Mouse (Mus musculus) hindbrain, embryonic 16.5 days (tissue): Measurements from ENCODE around the gene Rere. TPM values are rescaled to one million over a fixed set of nuclear protein-coding genes. Genes with fewer than 3 reads are reported as not detected.
A peak's percentile ranks its signal among the peaks of the same experiment; 100 is the strongest.
"Not testable (repeated sequence)": the region's sequence is repeated elsewhere in the genome, so short reads cannot be mapped to it uniquely, and the experiment has no call there.

Source experiments
- ATAC-seq: fragments of 200-750 bp; cut with Nextera tagmentation; 2 replicates; pipeline ENCODE4 v1.8.0; 2017; ENCODE audit warnings: moderate TSS enrichment, moderate library complexity
- H3K27ac ChIP-seq: fragments of 300-500 bp; sonication (generic); 2 replicates; pipeline ENCODE4 v1.5.1; 2014; ENCODE audit warnings: low read depth, mild to moderate bottlenecking, control low read depth, low read length, moderate library complexity
- H3K27me3 ChIP-seq: fragments of 300-500 bp; sonication (generic); replicated peaks from 2 replicates; pipeline ENCODE4 v1.6.1; 2014; ENCODE audit warnings: low read length; ENCODE audit not compliant: control insufficient read depth, insufficient read depth
- H3K36me3 ChIP-seq: fragments of 300-500 bp; sonication (generic); 2 replicates; pipeline ENCODE4 v1.6.1; 2014; ENCODE audit warnings: mild to moderate bottlenecking, low read length, moderate library complexity, mixed read lengths; ENCODE audit not compliant: control insufficient read depth, insufficient read depth
- H3K4me1 ChIP-seq: fragments of 300-500 bp; sonication (generic); 2 replicates; pipeline ENCODE4 v1.6.1; 2014; ENCODE audit warnings: low read depth, low read length; ENCODE audit not compliant: control insufficient read depth, insufficient read depth
- H3K4me2 ChIP-seq: fragments of 300-500 bp; sonication (generic); 2 replicates; pipeline ENCODE4 v1.6.1; 2014; ENCODE audit warnings: mild to moderate bottlenecking, low read length, control low read depth, moderate library complexity
- H3K4me3 ChIP-seq: fragments of 300-500 bp; sonication (generic); 2 replicates; pipeline ENCODE4 v1.5.1; 2014; ENCODE audit warnings: mild to moderate bottlenecking, low read length, control low read depth, moderate library complexity
- H3K9ac ChIP-seq: fragments of 300-500 bp; sonication (generic); 2 replicates; pipeline ENCODE4 v1.6.1; 2014; ENCODE audit warnings: low read depth, mild to moderate bottlenecking, control low read depth, low read length, moderate library complexity
- H3K9me3 ChIP-seq: fragments of 300-500 bp; sonication (generic); 2 replicates; pipeline ENCODE4 v1.6.1; 2014; ENCODE audit warnings: mild to moderate bottlenecking, low read length, moderate library complexity; ENCODE audit not compliant: control insufficient read depth
- WGBS: fragments of 180-500 bp; shearing (Covaris S2); extraction: QIAGEN DNeasy Blood & Tissue Kit; methylation state at CpG from one replicate; pipeline ENCODE4 v1.1.7; 2014; 5-methylcytosine and 5-hydroxymethylcytosine counted together
- polyA plus RNA-seq: library from polyadenylated mRNA; unstranded; fragments of >200 nt; fragmentation: Nextera tagmentation; extraction: Ambion mirVana; gene quantifications from 2 replicates; pipeline ENCODE4 v1.2.1, GENCODE M21; 2015

The Rere gene
- polyA plus RNA-seq, 1 experiment from 2014 or later: 25.4 TPM

DNA sequence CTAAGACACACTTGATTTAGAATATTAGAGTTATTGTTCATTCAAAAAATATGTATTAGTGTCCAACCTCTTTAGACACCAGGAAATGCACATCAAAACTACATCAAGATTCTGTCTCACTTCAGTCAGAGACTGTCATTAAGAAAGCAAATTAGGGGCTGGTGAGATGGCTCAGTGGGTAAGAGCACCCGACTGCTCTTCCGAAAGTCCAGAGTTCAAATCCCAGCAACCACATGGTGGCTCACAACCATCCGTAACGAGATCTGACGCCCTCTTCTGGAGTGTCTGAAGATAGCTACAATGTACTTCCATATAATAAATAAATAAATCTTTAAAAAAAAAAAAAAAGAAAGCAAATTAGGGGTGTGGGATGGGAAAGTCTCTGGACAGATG, 212.5 kb downstream of the Rere start:
- H3K9me3 ChIP-seq, H3K4me2 ChIP-seq, H3K27ac ChIP-seq, H3K27me3 ChIP-seq, H3K4me3 ChIP-seq, H3K9ac ChIP-seq, H3K36me3 ChIP-seq, ATAC-seq: not testable (repeated sequence)
- WGBS: 86% methylated on average over 2 of the region's 5 CpGs
- H3K4me1 ChIP-seq: peaks cover 18% of the 10 kb centered on the region

DNA sequence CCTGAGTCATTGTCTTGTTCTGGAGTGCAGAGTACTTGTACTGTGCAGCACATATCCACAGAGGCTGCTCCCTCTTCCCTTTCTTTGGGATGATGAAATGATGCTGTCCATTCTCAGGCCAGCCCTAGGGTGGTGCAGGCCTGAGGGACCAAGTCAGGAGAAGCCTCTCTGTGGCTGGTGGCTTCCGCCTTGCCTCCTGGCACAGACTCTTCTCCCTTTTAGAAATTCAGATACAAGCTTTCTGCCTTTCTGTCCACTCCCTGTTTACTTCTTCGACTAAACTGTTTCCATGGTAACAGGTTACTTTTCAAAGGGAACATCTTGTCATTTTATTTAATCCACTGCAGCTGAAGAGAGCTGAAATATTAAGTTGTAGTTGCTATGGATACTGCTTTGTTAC, 214.1 kb downstream of the Rere start:
- H3K4me2 ChIP-seq: no peak overlapping the region
- no peaks in the 10 kb centered on the region for H3K27me3 ChIP-seq
- no peak for ATAC-seq
- H3K9ac ChIP-seq: no peak overlapping the region
- no peaks in the 10 kb centered on the region for H3K36me3 ChIP-seq
- H3K4me3 ChIP-seq: no peak overlapping the region
- 28% methylated on average over 2 of the region's 2 CpGs for WGBS
- no peaks in the 10 kb centered on the region for H3K9me3 ChIP-seq
- peaks cover 6% of the 10 kb centered on the region for H3K4me1 ChIP-seq
- H3K27ac ChIP-seq: no peak overlapping the region

DNA sequence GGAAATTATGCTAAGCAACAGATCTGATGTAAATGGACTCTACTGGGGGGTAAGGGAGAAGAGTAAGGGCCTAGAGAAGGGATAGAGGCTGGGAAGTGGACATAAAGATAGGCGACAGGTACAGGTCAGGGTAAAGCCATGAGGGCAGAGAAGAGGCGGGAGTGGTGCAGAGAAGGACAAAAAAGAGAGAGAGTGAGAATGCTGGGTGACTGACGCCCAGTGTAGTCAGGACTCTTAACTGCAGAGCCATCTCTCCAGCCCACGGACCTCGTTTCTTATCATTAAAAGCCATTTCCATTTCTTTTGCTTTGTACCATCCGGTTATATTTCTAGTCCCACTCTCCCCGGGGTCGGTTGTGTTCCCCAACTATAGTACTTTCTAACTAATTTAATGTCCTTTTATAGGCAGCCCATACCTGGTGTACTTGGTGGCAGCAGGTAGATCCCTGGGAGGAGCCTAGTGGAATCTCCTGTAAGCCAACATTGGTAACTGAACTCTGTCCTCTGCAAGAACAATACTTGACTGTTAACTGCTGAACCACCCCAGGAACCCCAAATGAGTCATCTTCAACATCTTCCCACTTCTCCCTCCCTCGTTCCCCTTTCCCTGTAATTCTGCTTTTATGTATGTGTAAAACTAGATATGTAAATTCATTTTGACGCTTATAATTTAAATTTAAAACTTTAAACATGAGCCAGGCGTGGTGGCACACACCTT, 223.0 kb downstream of the Rere start:
- Histone ChIP-seq H3K27ac (no peak overlapping the region), H3K36me3 (0 out of 2 replicates have a peak, but pooled peaks cover 2% of the 10 kb centered on the region), H3K4me3 (no peak overlapping the region), H3K9me3 (no peaks in the 10 kb centered on the region), H3K4me2 (no peak overlapping the region), H3K9ac (no peak overlapping the region), H3K27me3 (no peaks in the 10 kb centered on the region), H3K4me1 (no peaks in the 10 kb centered on the region)
- no peak for ATAC-seq
- 95% methylated on average over 11 of the region's 11 CpGs for WGBS

GRCm38 (mm10) chr4:150509026-150509712, 227.7 kb downstream of the Rere start:
- no peak overlapping the region for H3K4me2 ChIP-seq
- WGBS: 84% methylated on average over 3 of the region's 3 CpGs
- no peak overlapping the region for H3K4me3 ChIP-seq
- no peak overlapping the region for H3K27ac ChIP-seq
- H3K9ac ChIP-seq: no peak overlapping the region
- H3K36me3 ChIP-seq: peaks cover 9% of the 10 kb centered on the region
- ATAC-seq: no peak
- no peaks in the 10 kb centered on the region for H3K9me3 ChIP-seq
- no peaks in the 10 kb centered on the region for H3K27me3 ChIP-seq
- no peaks in the 10 kb centered on the region for H3K4me1 ChIP-seq

- H3K27me3 ChIP-seq: no peaks in the 10 kb centered on the region
- H3K9ac ChIP-seq: no peak overlapping the region
- no peak overlapping the region for H3K4me2 ChIP-seq
- ATAC-seq: no peak
- no peaks in the 10 kb centered on the region for H3K9me3 ChIP-seq
- no peaks in the 10 kb centered on the region for H3K4me1 ChIP-seq
- no peak overlapping the region for H3K27ac ChIP-seq
- H3K4me3 ChIP-seq: no peak overlapping the region
- 95% methylated on average over 2 of the region's 2 CpGs for WGBS
- peaks cover 9% of the 10 kb centered on the region for H3K36me3 ChIP-seq
These were observed 228.6 kb downstream of the Rere start for GRCm38 (mm10) chr4:150510036-150510435.

DNA sequence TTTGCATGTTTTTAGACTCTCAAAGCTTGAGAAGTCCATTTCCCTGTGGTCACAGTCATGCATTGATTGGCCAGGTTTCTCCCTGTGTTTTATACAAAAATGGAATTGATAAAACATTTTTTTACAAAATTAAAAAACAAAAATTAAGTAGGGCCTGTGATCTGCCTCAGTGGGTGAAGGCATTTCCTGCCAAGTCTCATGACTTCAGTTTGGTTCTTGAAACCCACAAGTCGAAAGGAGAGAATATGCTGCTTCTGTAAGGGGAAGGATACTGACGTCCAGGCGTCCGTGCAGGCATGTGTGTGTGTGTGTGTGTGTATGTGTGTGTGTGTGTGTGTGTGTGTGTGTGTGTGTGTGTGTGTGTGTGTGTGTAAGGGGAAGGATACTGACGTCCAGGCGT, 231.9 kb downstream of the Rere start:
- not testable (repeated sequence) for H3K9ac ChIP-seq, H3K27me3 ChIP-seq, H3K4me2 ChIP-seq, H3K4me1 ChIP-seq, H3K9me3 ChIP-seq, H3K27ac ChIP-seq, H3K4me3 ChIP-seq, ATAC-seq, H3K36me3 ChIP-seq
- WGBS: 100% methylated on average over 4 of the region's 6 CpGs

- Histone ChIP-seq H3K9ac (no peak overlapping the region), H3K4me2 (no peak overlapping the region), H3K4me1 (peaks cover 2% of the 10 kb centered on the region; the same call in 1 of the 2 replicates), H3K36me3 (no peaks in the 10 kb centered on the region; the same call in 1 of the 2 replicates), H3K27me3 (no peaks in the 10 kb centered on the region), H3K27ac (no peak overlapping the region), H3K9me3 (no peaks in the 10 kb centered on the region), H3K4me3 (no peak overlapping the region)
- no peak for ATAC-seq
- WGBS: 85% methylated on average over 2 of the region's 2 CpGs
These were observed 234.8 kb downstream of the Rere start for GRCm38 (mm10) chr4:150516201-150516600.

GRCm38 (mm10) chr4:150517381-150517780, 235.9 kb downstream of the Rere start:
- no peak overlapping the region for H3K4me3 ChIP-seq
- peak overlapping the region; percentile 35; the same call in 1 of the 2 replicates for H3K27ac ChIP-seq
- no peak for ATAC-seq
- H3K9me3 ChIP-seq: no peaks in the 10 kb centered on the region
- 42% methylated on average over 4 of the region's 4 CpGs for WGBS
- H3K27me3 ChIP-seq: no peaks in the 10 kb centered on the region
- H3K4me2 ChIP-seq: no peak overlapping the region
- H3K9ac ChIP-seq: no peak overlapping the region
- no peaks in the 10 kb centered on the region for H3K36me3 ChIP-seq
- peaks cover 2% of the 10 kb centered on the region; the same call in 1 of the 2 replicates for H3K4me1 ChIP-seq

- WGBS: 96% methylated on average over 5 of the region's 5 CpGs
- Histone ChIP-seq H3K9ac (no peak overlapping the region), H3K4me3 (no peak overlapping the region), H3K9me3 (no peaks in the 10 kb centered on the region), H3K4me2 (no peak overlapping the region), H3K36me3 (no peaks in the 10 kb centered on the region), H3K27ac (no peak overlapping the region), H3K27me3 (no peaks in the 10 kb centered on the region), H3K4me1 (peaks cover 2% of the 10 kb centered on the region; the same call in 1 of the 2 replicates)
- no peak for ATAC-seq
These were observed 237.4 kb downstream of the Rere start for GRCm38 (mm10) chr4:150518826-150519225.
